Mouse (Mus musculus) frontal cortex, adult (tissue): ENCODE data around the gene 4833420G17Rik.
"Not testable (repeated sequence)": the region's sequence is repeated elsewhere in the genome, so short reads cannot be mapped to it uniquely, and the experiment has no call there.

Experiments used
- ATAC-seq: cut with Nextera tagmentation; 2 replicates; pipeline ENCODE4 v1.9.2; 2017; ENCODE audit warnings: mild to moderate bottlenecking, moderate library complexity, mixed read lengths; ENCODE audit not compliant: low TSS enrichment

Gene 4833420G17Rik

DNA sequence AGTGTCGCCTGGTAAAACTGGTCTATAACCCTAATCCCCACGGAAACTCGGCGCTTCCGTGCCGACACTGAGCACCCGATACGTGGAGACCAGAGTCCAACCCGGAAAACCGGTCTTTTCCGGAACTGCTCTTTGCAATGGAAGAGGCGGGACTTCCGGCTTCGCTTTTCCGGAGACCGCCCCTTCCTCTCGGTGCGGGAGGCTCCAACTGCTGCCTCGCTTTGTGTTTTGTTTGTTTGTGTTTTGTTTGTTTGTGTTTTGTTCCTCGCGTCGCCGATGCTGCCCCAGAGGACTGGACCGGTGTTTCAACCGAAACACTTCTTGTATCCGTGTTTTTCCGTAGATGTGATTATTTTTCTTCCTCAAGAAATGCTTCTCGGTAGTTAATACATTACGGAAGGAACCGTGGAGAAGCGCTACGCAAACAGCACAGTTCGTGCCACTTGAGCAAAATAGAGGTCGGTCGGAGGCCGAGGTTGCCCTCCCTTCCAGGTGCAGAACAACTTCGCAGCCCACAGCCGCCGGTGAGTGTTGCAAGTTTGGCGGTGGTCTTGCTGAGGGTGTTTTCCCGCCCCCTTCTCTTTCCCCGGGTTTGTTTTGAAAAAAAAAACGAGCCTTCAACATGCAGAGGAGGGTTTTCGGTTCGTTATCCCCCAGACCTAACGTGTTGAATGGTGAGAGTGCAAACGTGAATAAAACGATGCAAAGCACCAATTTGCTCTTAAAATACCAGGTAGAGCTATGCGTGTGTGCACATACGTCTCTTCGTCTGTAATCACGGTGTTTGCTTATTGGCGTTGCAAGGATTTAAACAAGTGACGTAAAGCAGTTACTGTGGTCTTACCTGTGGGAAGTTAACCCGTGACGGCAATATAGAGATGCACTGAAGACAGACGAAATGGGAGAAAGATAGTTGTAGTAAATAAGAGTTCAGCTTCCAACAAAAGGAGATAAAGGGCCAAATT, at the start of gene 4833420G17Rik:
TSS of gene 4833420G17Rik (plus strand) at position 173 of the 965 bp plus-strand sequence.
- peak; percentile 99 for ATAC-seq

DNA sequence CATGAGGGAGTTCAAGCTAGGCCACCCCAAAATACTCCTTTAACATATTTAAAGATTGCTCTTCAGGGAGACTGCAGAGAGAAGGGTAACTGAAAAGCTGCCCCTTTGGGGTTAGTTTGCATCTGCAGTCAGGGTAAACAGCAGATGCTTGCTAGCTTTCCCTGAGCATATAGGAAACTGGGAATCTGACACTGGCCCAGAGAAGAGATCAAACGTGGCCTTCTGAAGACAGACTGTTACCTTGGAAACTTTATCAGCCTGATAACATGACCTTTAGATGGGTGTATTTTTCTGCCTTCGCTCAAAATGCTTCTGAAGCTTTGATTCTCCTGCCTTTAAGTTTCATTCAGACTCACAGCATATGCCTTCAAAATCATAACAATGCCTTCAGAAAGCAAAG, 49.5 kb upstream of the 4833420G17Rik start:
- no peak for ATAC-seq

- ATAC-seq: no peak
Observed at GRCm38 (mm10) chr13:119418479-119418878, 44.1 kb upstream of the 4833420G17Rik start.

DNA sequence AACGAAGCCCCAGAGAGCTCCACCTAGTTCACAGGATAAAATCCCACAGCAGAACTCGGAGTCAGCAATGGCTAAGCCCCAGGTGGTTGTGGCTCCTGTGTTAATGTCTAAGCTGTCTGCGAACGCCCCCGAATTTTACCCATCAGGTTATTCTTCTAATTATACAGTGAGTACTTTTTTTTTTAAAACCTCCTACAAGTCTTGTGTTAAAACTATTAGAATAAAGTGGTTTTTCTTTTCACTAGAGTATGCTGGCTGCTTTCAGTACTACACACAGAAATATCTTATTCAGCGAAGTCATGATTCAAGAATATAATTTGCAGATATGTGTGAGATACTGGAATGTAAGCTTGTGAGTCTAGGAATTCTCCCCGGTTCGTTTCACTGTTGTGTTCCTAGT, 32.4 kb upstream of the 4833420G17Rik start:
- no peak for ATAC-seq

GRCm38 (mm10) chr13:119432041-119432440, 30.5 kb upstream of the 4833420G17Rik start:
- no peak for ATAC-seq

- no peak for ATAC-seq
Observed at GRCm38 (mm10) chr13:119434359-119434758, 28.2 kb upstream of the 4833420G17Rik start.

- ATAC-seq: no peak
Observed at GRCm38 (mm10) chr13:119442244-119442643, 20.3 kb upstream of the 4833420G17Rik start.

- no peak for ATAC-seq
Observed at GRCm38 (mm10) chr13:119453563-119453962, 9.0 kb upstream of the 4833420G17Rik start.

DNA sequence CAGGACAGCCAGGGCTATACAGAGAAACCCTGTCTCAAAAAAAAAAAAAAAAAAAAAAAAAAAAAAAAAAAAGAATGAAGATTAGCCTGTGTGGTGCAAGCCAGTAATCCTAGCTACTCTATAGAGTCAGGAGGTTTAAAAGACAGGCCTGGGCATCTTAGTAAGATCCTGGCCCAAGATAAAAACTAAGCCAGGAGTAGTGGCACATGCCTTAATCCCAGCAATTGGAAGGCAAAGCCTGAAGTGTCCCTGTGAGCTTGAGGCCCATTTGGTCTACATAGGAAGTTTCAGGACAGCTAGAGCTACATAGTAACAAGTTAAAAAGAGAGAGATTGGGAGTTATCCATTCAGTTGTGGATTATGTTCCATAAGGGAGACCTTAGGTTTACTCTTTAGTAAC, 7.5 kb upstream of the 4833420G17Rik start:
- ATAC-seq: no peak

DNA sequence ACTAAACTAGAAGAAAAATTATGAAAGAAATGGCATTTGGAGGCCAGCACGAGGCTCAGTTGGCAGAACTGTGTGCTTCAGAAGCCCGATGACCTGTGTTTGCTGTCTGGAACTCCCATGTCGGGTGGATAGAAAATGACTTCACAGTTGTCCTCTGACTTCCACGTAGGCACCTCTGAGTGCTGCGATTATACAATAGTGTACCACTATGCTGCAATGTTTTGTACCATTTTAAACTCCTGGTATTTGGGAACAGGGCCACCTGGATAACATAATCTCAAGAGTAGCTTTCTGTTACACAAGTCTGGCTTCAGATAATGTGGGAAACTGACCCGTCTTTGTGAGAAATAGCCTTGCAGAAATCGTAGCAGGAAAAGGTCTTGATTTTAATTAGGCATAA, 6.2 kb upstream of the 4833420G17Rik start:
- no peak for ATAC-seq

DNA sequence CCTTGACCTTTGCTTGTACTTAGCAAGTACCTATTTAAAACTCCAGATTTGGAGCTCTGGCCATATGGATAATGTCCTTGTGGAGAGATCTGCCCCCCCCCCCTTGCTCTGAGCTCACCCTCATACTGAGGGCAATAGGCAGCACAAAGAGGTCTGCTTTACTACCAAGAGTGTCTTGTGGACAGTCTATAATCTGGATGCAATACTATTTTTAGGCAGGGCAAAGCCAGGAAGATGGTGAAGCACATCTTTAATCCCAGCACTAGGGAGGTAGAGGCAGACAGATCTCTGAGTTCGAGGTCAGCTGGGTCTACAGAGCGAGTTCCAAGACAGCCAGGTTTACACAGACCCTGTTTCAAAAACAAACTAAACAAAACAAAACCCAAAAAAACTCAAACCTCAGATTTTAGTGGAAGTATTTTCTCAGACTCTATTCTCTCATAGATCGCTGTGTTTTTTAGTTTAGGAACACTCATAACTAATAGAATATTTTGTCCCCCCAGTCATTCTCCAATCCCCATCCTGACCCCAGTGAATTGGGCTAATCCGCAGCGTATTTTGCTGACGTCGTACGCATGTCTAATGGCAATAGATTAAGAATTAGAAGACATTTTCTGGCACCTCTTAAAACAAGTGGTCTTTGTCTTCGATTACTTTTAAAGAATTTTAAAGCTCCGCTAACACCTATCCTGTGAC, 520 bp upstream of the 4833420G17Rik start:
- ATAC-seq: peak; percentile 72

- ATAC-seq: no peak
Observed at GRCm38 (mm10) chr13:119476631-119477030, 14.1 kb downstream of the 4833420G17Rik start.

DNA sequence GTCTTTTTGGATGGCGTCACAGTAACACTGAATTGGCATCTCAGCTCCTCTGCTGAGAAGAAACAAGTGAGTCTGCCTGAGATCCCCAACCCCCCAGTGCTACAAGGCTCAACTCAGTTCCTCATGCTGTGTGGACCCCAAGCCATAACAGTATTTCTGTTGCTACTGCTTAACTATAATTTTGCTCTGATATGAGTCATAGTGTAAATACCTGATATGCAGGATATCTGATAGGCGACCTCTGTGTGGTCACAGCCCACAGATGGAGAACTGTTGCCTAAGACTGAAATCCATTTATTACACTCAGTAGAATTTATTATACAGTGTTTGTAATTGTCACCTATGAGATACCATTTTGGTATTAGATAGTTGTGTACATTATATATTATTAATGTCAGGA, 15.2 kb downstream of the 4833420G17Rik start:
- no peak for ATAC-seq

- ATAC-seq: no peak
Observed at GRCm38 (mm10) chr13:119487354-119487753, 24.8 kb downstream of the 4833420G17Rik start.

- ATAC-seq: no peak
Observed at GRCm38 (mm10) chr13:119487880-119488580, 25.5 kb downstream of the 4833420G17Rik start, which contains the start of the genes Tmem267 and 3110070M22Rik. Tmem267 (plus strand) TSS chr13:119488039. 3110070M22Rik (minus strand) TSS chr13:119488383.

DNA sequence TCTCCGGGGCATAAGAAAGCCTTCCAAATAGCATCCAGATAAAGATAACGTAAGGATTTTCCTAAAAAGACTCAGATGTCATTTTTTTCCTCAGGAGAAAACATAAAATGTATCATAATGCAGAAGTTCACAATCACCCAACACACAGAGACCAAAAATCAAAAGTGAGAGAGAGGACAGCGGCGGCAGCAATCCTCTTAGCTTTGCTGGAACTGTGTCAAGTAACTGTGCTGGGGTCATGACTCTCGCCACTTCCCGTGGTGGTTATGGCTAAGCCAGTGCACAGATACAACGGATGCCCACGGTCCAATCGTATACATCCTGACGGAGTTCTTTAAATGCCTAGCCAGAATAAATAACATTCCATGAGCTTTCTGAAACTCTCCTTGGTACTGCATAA, 29.5 kb downstream of the 4833420G17Rik start:
- not testable (repeated sequence) for ATAC-seq

GRCm38 (mm10) chr13:119494938-119495337, 32.4 kb downstream of the 4833420G17Rik start:
- not testable (repeated sequence) for ATAC-seq
